In the genomic region with DNA sequence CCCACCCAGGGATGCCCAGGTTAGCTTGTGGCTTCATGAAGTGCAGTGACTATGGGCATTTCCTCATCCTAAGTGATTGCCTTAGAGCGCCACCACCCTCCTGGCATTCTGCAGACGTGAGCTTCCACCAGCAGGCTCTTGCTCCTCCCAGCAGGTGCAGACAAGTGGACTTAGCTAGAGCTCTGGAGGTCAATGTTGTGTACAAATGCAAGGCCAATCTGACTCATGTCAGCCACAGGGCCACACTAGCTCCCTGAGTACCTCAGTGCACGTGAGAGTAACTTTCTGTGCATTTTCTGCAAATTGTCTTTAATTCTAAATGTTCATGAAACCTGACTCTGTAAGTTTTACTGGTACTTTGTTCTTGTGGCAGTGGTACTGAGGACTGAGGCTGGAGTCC, we compare ENCODE assay signal across 31 mouse cellular contexts. TPM values are rescaled to one million over a fixed set of nuclear protein-coding genes. Genes with fewer than 3 reads are reported as not detected.
DNase-seq lines count a peak whose midpoint lies in the region; ATAC-seq and TF ChIP-seq lines count a peak whose summit lies in the region.
"Had no signal": no experiment of that assay in that cellular context is flagged by ENCODE, and none has a peak within 500 bp of the region (broad histone marks: within the 10 kb centered on the region; RNA-seq: fewer than 3 reads in every experiment).

No protein-coding gene starts in this region.

- H3K9ac ChIP-seq in kidney, embryonic 16.5 days (replicated peaks; ENCODE audit: low read length), result no peak overlapping the region
- H3K9ac ChIP-seq in stomach, postnatal 0 days (ENCODE audit: low read length), result no peak overlapping the region
- H3K9ac ChIP-seq in liver, embryonic 12.5 days, result no peak overlapping the region
- H3K9ac ChIP-seq: forebrain, embryonic 13.5 days; heart, embryonic 13.5 days; hindbrain, embryonic 14.5 days had no signal

- TF ChIP-seq EP300 in stomach, postnatal 0 days (optimal IDR thresholded peaks at IDR 0.05), result no peak

- DNase-seq in adrenal gland, adult 8-10 months, result peak; percentile 17
- no peak for DNase-seq in adrenal gland, adult 18-20 months (ENCODE audit: low spot score in 2 of 2)
- DNase-seq in kidney, adult 2 months, result peak; percentile 22
- no peak for DNase-seq in kidney, postnatal 4 days
- DNase-seq in kidney, postnatal 36 days, result peak; percentile 23
- no peak for DNase-seq in stomach, postnatal 0 days (ENCODE audit: low spot score)
- DNase-seq: cerebellum, adult 18-20 months; cerebellum, adult 9-10 months; cerebellum, postnatal 14 days; gastrocnemius, postnatal 10 days; gastrocnemius, postnatal 36 days; heart, adult 2 months; heart, postnatal 14 days; heart, postnatal 4 days had no signal

- TF ChIP-seq CTCF in kidney, adult 2 months (conservative IDR thresholded peaks at IDR 0.05; ENCODE audit: insufficient read depth, insufficient read length, low read depth, low read length), result no peak
- TF ChIP-seq CTCF in stomach, postnatal 0 days (IDR thresholded peaks at IDR 0.05; ENCODE audit: low read depth), result no peak

- no peak overlapping the region for H3K4me3 ChIP-seq in kidney, adult 2 months (ENCODE audit: insufficient read depth, low read depth, low read length)
- H3K4me3 ChIP-seq in kidney, embryonic 16.5 days (ENCODE audit: low read length), result no peak overlapping the region
- H3K4me3 ChIP-seq in stomach, postnatal 0 days (ENCODE audit: low read depth, low read length), result no peak overlapping the region
- H3K4me3 ChIP-seq in liver, embryonic 12.5 days, result no peak overlapping the region
- H3K4me3 ChIP-seq: forebrain, embryonic 10.5 days; forebrain, embryonic 13.5 days; heart, adult 2 months; heart, embryonic 10.5 days; heart, embryonic 13.5 days had no signal

- H3K27ac ChIP-seq in kidney, adult 2 months (ENCODE audit: insufficient read depth, low read depth, low read length), result no peak overlapping the region
- no peak overlapping the region for H3K27ac ChIP-seq in kidney, embryonic 16.5 days (ENCODE audit: low read length)
- H3K27ac ChIP-seq in stomach, postnatal 0 days (replicated peaks), result no peak overlapping the region
- no peak overlapping the region for H3K27ac ChIP-seq in liver, embryonic 12.5 days
- H3K27ac ChIP-seq: forebrain, embryonic 10.5 days; forebrain, embryonic 13.5 days; heart, adult 2 months; heart, embryonic 10.5 days; heart, embryonic 13.5 days; hindbrain, embryonic 14.5 days; hindbrain, postnatal 0 days had no signal

- H3K4me1 ChIP-seq in kidney, adult 2 months (ENCODE audit: control insufficient read depth, insufficient read depth, low read length), result peaks cover 3% of the 10 kb centered on the region; the same call in 1 of the 2 replicates
- H3K4me1 ChIP-seq in kidney, embryonic 16.5 days (ENCODE audit: insufficient read depth, low read length), result no peaks in the 10 kb centered on the region
- no peaks in the 10 kb centered on the region for H3K4me1 ChIP-seq in stomach, postnatal 0 days (replicated peaks; ENCODE audit: control insufficient read depth, insufficient read depth)
- no peaks in the 10 kb centered on the region for H3K4me1 ChIP-seq in liver, embryonic 12.5 days
- H3K4me1 ChIP-seq: forebrain, embryonic 13.5 days; heart, embryonic 10.5 days; heart, embryonic 13.5 days had no signal

- 55% methylated on average over 3 of the region's 3 CpGs for WGBS in kidney, adult 2 months
- 69% methylated on average over 3 of the region's 3 CpGs for WGBS in kidney, embryonic 16.5 days
- WGBS in stomach, postnatal 0 days, result 41% methylated on average over 3 of the region's 3 CpGs
- WGBS in liver, embryonic 12.5 days (ENCODE audit: insufficient replicate concordance), result 63% methylated on average over 3 of the region's 3 CpGs

- H3K9me3 ChIP-seq in kidney, embryonic 16.5 days (ENCODE audit: low read length), result no peaks in the 10 kb centered on the region
- no peaks in the 10 kb centered on the region for H3K9me3 ChIP-seq in stomach, postnatal 0 days (ENCODE audit: control insufficient read depth, low read length)
- H3K9me3 ChIP-seq in liver, embryonic 12.5 days (replicated peaks), result no peaks in the 10 kb centered on the region
- H3K9me3 ChIP-seq: forebrain, embryonic 10.5 days; forebrain, embryonic 13.5 days; heart, embryonic 10.5 days; heart, embryonic 13.5 days had no signal

- TF ChIP-seq POLR2A in kidney, adult 2 months (IDR thresholded peaks at IDR 0.05; ENCODE audit: low read depth, low read length), result no peak

- no peak overlapping the region for H3K4me2 ChIP-seq in kidney, embryonic 16.5 days (replicated peaks; ENCODE audit: low read depth, low read length)
- no peak overlapping the region for H3K4me2 ChIP-seq in stomach, postnatal 0 days (replicated peaks; ENCODE audit: low read depth)
- no peak overlapping the region for H3K4me2 ChIP-seq in liver, embryonic 12.5 days
- H3K4me2 ChIP-seq: forebrain, embryonic 13.5 days; heart, embryonic 13.5 days; hindbrain, embryonic 14.5 days had no signal

- H3K27me3 ChIP-seq in kidney, adult 2 months (replicated peaks; ENCODE audit: control insufficient read depth, insufficient read depth, low read length), result no peaks in the 10 kb centered on the region
- H3K27me3 ChIP-seq in kidney, embryonic 16.5 days (ENCODE audit: insufficient read depth, low read length), result no peaks in the 10 kb centered on the region
- H3K27me3 ChIP-seq in stomach, postnatal 0 days (ENCODE audit: control insufficient read depth, insufficient read depth, low read length), result no peaks in the 10 kb centered on the region
- no peaks in the 10 kb centered on the region for H3K27me3 ChIP-seq in liver, embryonic 12.5 days (replicated peaks)
- H3K27me3 ChIP-seq: forebrain, embryonic 13.5 days; heart, embryonic 13.5 days had no signal

- ATAC-seq in kidney, embryonic 16.5 days (ENCODE audit: low FRiP score, low TSS enrichment), result no peak
- peak; percentile 38; the same call in 1 of the 2 replicates for ATAC-seq in stomach, postnatal 0 days (ENCODE audit: low FRiP score, low TSS enrichment)
- ATAC-seq in liver, embryonic 12.5 days, result no peak
- ATAC-seq: CD4-positive, CD25-positive, alpha-beta regulatory T cell, adult 4 months; forebrain, embryonic 13.5 days; forebrain, embryonic 16.5 days; hindbrain, postnatal 0 days had no signal

- H3K36me3 ChIP-seq in kidney, adult 2 months (ENCODE audit: control insufficient read depth, insufficient read depth, low read length), result no peaks in the 10 kb centered on the region
- no peaks in the 10 kb centered on the region for H3K36me3 ChIP-seq in kidney, embryonic 16.5 days (ENCODE audit: insufficient read depth, low read length)
- H3K36me3 ChIP-seq in stomach, postnatal 0 days (ENCODE audit: control insufficient read depth, insufficient read depth, low read length), result no peaks in the 10 kb centered on the region
- no peaks in the 10 kb centered on the region for H3K36me3 ChIP-seq in liver, embryonic 12.5 days
- H3K36me3 ChIP-seq: forebrain, embryonic 10.5 days; heart, embryonic 10.5 days; heart, embryonic 13.5 days had no signal

RNA-seq across cellular contexts. Expression of a gene that starts 19.2 kb away (rescaled TPM):
- total RNA-seq in adrenal gland, adult 8-10 months (2022), result not detected
- not detected for total RNA-seq in adrenal gland, adult 18-20 months (2021)
- polyA plus RNA-seq in kidney, adult 2 months (2012; rRNA removed), result 0.25 and 0.37 TPM in 2 replicates
- polyA plus RNA-seq in kidney, embryonic 16.5 days (2015; fragmentation: Nextera tagmentation; extraction: Ambion mirVana), result 0.10 and 0.22 TPM in 2 replicates
- 0.07 and 0.08 TPM in 2 replicates for polyA plus RNA-seq in stomach, postnatal 0 days (2015; fragmentation: Nextera tagmentation; extraction: Ambion mirVana)
- polyA plus RNA-seq in liver, embryonic 12.5 days (2016; fragmentation: Nextera tagmentation; extraction: Ambion mirVana), result not detected in 2 replicates
- total RNA-seq: gastrocnemius, adult 18-20 months; gastrocnemius, postnatal 10 days; gastrocnemius, postnatal 36 days; granulocyte monocyte progenitor cell, adult 5-6 weeks; heart, adult 2 months; heart, postnatal 14 days; heart, postnatal 4 days; hindbrain, postnatal 0 days; MEL had no signal
- polyA plus RNA-seq: C2C12; embryonic facial prominence, embryonic 11.5 days; embryonic facial prominence, embryonic 14.5 days; forebrain, embryonic 10.5 days; forebrain, embryonic 16.5 days; heart, adult 2 months; heart, embryonic 10.5 days; heart, embryonic 13.5 days; hindbrain, embryonic 11.5 days had no signal

RNA-seq across cellular contexts. Expression of a gene that starts 30.1 kb away (rescaled TPM):
- 10 to 100 TPM; 17.6 to 23.5 (median 20.7) TPM for total RNA-seq in adrenal gland, adult 8-10 months (2022)
- 10 to 100 TPM; 16.6 to 20.9 TPM for total RNA-seq in adrenal gland, adult 18-20 months (2021)
- polyA plus RNA-seq in kidney, adult 2 months (2012; rRNA removed), result 3.5 and 4.5 TPM in 2 replicates
- 46.1 and 46.9 TPM in 2 replicates for polyA plus RNA-seq in kidney, embryonic 16.5 days (2015; fragmentation: Nextera tagmentation; extraction: Ambion mirVana)
- polyA plus RNA-seq in stomach, postnatal 0 days (2015; fragmentation: Nextera tagmentation; extraction: Ambion mirVana), result 32.3 and 32.9 TPM in 2 replicates
- polyA plus RNA-seq in liver, embryonic 12.5 days (2016; fragmentation: Nextera tagmentation; extraction: Ambion mirVana), result 22.9 and 24.2 TPM in 2 replicates

Comparison
In these comparisons a context has a peak if more than half of its experiments do, and no peak if none do; other contexts are left out.
1. DNase-seq: peak in adrenal gland, adult 8-10 months (single experiment), kidney, adult 2 months (single experiment) and kidney, postnatal 36 days (2 of 2); none in adrenal gland, adult 18-20 months (0 of 2), kidney, postnatal 4 days (0 of 2) and stomach, postnatal 0 days (single experiment).